16 mouse cellular contexts compared by ENCODE assay signal in the genomic region with DNA sequence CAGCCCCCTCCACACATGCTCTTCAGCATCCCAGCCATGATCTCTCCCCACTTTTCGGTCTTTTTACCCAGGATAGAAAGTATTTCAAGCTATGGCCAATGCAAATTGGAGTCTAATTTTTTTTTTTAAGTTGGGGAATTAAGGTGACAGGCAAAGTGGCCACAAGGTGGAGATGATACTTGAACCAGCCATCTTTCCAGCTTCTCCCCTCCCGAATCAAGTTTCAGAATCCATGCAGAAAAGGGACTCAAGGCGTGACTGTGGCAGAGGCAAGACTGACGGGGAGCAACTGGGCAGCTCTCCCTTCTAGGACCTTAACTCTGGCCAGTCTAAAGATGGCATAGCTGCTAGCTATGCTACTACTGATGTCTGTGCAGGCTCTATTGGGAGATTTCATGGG.
"Had no signal": no experiment of that assay in that cellular context is flagged by ENCODE, and none has a peak within 500 bp of the region (broad histone marks: within the 10 kb centered on the region; RNA-seq: fewer than 3 reads in every experiment).

No protein-coding gene starts in this region.

- H3K27me3 ChIP-seq: lung, embryonic 15.5 days; midbrain, embryonic 12.5 days; neural tube, embryonic 12.5 days; neural tube, embryonic 15.5 days had no signal

- H3K9me3 ChIP-seq: lung, embryonic 15.5 days; midbrain, embryonic 12.5 days; neural tube, embryonic 12.5 days; neural tube, embryonic 15.5 days had no signal

- DNase-seq: kidney, adult 2 months; kidney, postnatal 25 days; layer of hippocampus, adult 9-11 months; lung, adult 18-20 months; lung, postnatal 10 days; lung, postnatal 4 days; right cerebral cortex, adult 18-20 months; right cerebral cortex, postnatal 14 days; right cerebral cortex, postnatal 4 days; thymus, postnatal 25 days had no signal

- H3K27ac ChIP-seq: layer of hippocampus, adult 2 months; liver, embryonic 14.5 days; lung, embryonic 15.5 days; midbrain, embryonic 12.5 days; neural tube, embryonic 12.5 days; neural tube, embryonic 15.5 days had no signal

- H3K36me3 ChIP-seq: lung, embryonic 15.5 days; midbrain, embryonic 12.5 days; neural tube, embryonic 12.5 days; neural tube, embryonic 15.5 days had no signal

- H3K4me1 ChIP-seq: midbrain, embryonic 12.5 days; neural tube, embryonic 12.5 days had no signal

- H3K4me3 ChIP-seq: layer of hippocampus, adult 2 months; lung, embryonic 15.5 days; midbrain, embryonic 12.5 days; neural tube, embryonic 12.5 days; neural tube, embryonic 15.5 days had no signal

- H3K4me2 ChIP-seq: lung, embryonic 15.5 days; midbrain, embryonic 12.5 days; neural tube, embryonic 12.5 days; neural tube, embryonic 15.5 days had no signal

- H3K9ac ChIP-seq: liver, embryonic 14.5 days; lung, embryonic 15.5 days; midbrain, embryonic 12.5 days; neural tube, embryonic 12.5 days; neural tube, embryonic 15.5 days had no signal
